Mouse (Mus musculus) limb, embryonic 12.5 days (tissue): ENCODE results near the gene Pdpn. TPM values are rescaled to one million over a fixed set of nuclear protein-coding genes. Genes with fewer than 3 reads are reported as not detected.

ENCODE experiments used
- ATAC-seq: fragments of 200-750 bp; cut with Nextera tagmentation; 2 replicates; pipeline ENCODE4 v1.8.0; 2017; ENCODE audit warnings: low read depth, moderate TSS enrichment; ENCODE audit not compliant: insufficient number of reproducible peaks, insufficient read depth, low FRiP score, low TSS enrichment
- H3K27ac ChIP-seq: fragments of 300-500 bp; sonication (generic); 2 replicates; pipeline ENCODE4 v1.5.1; 2016; ENCODE audit warnings: mild to moderate bottlenecking, moderate library complexity
- H3K27me3 ChIP-seq: fragments of 300-500 bp; sonication (generic); 2 replicates; pipeline ENCODE4 v1.6.1; 2016; ENCODE audit warnings: mild to moderate bottlenecking, moderate library complexity
- H3K36me3 ChIP-seq: fragments of 300-500 bp; sonication (generic); 2 replicates; pipeline ENCODE4 v1.6.1; 2016; ENCODE audit warnings: mild to moderate bottlenecking, moderate library complexity
- H3K4me1 ChIP-seq: fragments of 300-500 bp; sonication (generic); replicated peaks from 2 replicates; pipeline ENCODE4 v1.6.1; 2016
- H3K4me2 ChIP-seq: fragments of 300-500 bp; sonication (generic); 2 replicates; pipeline ENCODE4 v1.6.1; 2016; ENCODE audit warnings: mild to moderate bottlenecking, moderate library complexity
- H3K4me3 ChIP-seq: fragments of 300-500 bp; sonication (generic); replicated peaks from 2 replicates; pipeline ENCODE4 v1.5.1; 2016; ENCODE audit warnings: mild to moderate bottlenecking
- H3K9ac ChIP-seq: fragments of 300-500 bp; sonication (generic); replicated peaks from 2 replicates; pipeline ENCODE4 v1.6.1; 2016; ENCODE audit warnings: mild to moderate bottlenecking, moderate library complexity
- H3K9me3 ChIP-seq: fragments of 300-500 bp; sonication (generic); 2 replicates; pipeline ENCODE4 v1.6.1; 2016; ENCODE audit warnings: mild to moderate bottlenecking, moderate library complexity
- WGBS: fragments of 180-500 bp; shearing (Covaris S2); methylation state at CpG from one replicate; pipeline ENCODE4 v1.1.7; 2016; 5-methylcytosine and 5-hydroxymethylcytosine counted together
- polyA plus RNA-seq: library from polyadenylated mRNA; unstranded; fragments of >200 nt; fragmentation: Nextera tagmentation; extraction: Ambion mirVana; gene quantifications from 2 replicates; pipeline ENCODE4 v1.2.1, GENCODE M21; 2016

Gene Pdpn
- polyA plus RNA-seq, 1 experiment from 2014 or later: 41.5 TPM

GRCm38 (mm10) chr4:143324925-143325624 lies 25.7 kb upstream of the Pdpn start:
- H3K9ac ChIP-seq: no peak overlapping the region; the same call in 1 of the 2 replicates
- no peak for ATAC-seq
- no peaks in the 10 kb centered on the region for H3K36me3 ChIP-seq
- H3K9me3 ChIP-seq: no peaks in the 10 kb centered on the region
- WGBS: 27% methylated on average over 15 of the region's 15 CpGs
- peaks cover 12% of the 10 kb centered on the region for H3K4me1 ChIP-seq
- H3K27me3 ChIP-seq: no peaks in the 10 kb centered on the region
- peak overlapping the region; percentile 48 for H3K4me2 ChIP-seq
- peak overlapping the region; percentile 21 for H3K4me3 ChIP-seq
- H3K27ac ChIP-seq: no peak overlapping the region

- 16% methylated on average over 8 of the region's 11 CpGs for WGBS
- no peaks in the 10 kb centered on the region for H3K36me3 ChIP-seq
- no peak overlapping the region for H3K27ac ChIP-seq
- H3K9me3 ChIP-seq: no peaks in the 10 kb centered on the region
- peak overlapping the region; percentile 7; the same call in 1 of the 2 replicates for H3K4me2 ChIP-seq
- H3K4me3 ChIP-seq: no peak overlapping the region
- 0 out of 2 replicates have a peak, but pooled peaks cover 6% of the 10 kb centered on the region for H3K4me1 ChIP-seq
- no peak overlapping the region for H3K9ac ChIP-seq
- H3K27me3 ChIP-seq: no peaks in the 10 kb centered on the region
- no peak for ATAC-seq
These were observed 25.0 kb upstream of the Pdpn start for GRCm38 (mm10) chr4:143324176-143324924.

GRCm38 (mm10) chr4:143313299-143313698 lies 13.9 kb upstream of the Pdpn start:
- Histone ChIP-seq H3K9ac (no peak overlapping the region), H3K4me1 (no peaks in the 10 kb centered on the region), H3K4me2 (no peak overlapping the region), H3K36me3 (no peaks in the 10 kb centered on the region), H3K27ac (no peak overlapping the region), H3K4me3 (no peak overlapping the region), H3K27me3 (no peaks in the 10 kb centered on the region), H3K9me3 (0 out of 2 replicates have a peak, but pooled peaks cover 3% of the 10 kb centered on the region)
- no peak for ATAC-seq
- WGBS: 77% methylated on average over 6 of the region's 6 CpGs

- ATAC-seq: no peak
- Histone ChIP-seq H3K4me3 (no peak overlapping the region), H3K9me3 (0 out of 2 replicates have a peak, but pooled peaks cover 3% of the 10 kb centered on the region), H3K4me1 (no peaks in the 10 kb centered on the region), H3K4me2 (no peak overlapping the region), H3K27ac (no peak overlapping the region), H3K36me3 (no peaks in the 10 kb centered on the region), H3K9ac (no peak overlapping the region), H3K27me3 (no peaks in the 10 kb centered on the region)
- WGBS: 49% methylated on average over 2 of the region's 2 CpGs
These were observed 12.0 kb upstream of the Pdpn start for GRCm38 (mm10) chr4:143311341-143311740.

GRCm38 (mm10) chr4:143305987-143306772 lies 6.8 kb upstream of the Pdpn start:
- ATAC-seq: no peak
- no peak overlapping the region for H3K4me2 ChIP-seq
- 0 out of 2 replicates have a peak, but pooled peaks cover 3% of the 10 kb centered on the region for H3K9me3 ChIP-seq
- H3K9ac ChIP-seq: no peak overlapping the region
- peaks cover 6% of the 10 kb centered on the region; the same call in 1 of the 2 replicates for H3K36me3 ChIP-seq
- H3K27me3 ChIP-seq: no peaks in the 10 kb centered on the region
- H3K4me3 ChIP-seq: no peak overlapping the region
- H3K27ac ChIP-seq: no peak overlapping the region
- H3K4me1 ChIP-seq: peaks cover 12% of the 10 kb centered on the region; the same call in 1 of the 2 replicates
- 70% methylated on average over 5 of the region's 5 CpGs for WGBS

GRCm38 (mm10) chr4:143305031-143305430 lies 5.7 kb upstream of the Pdpn start:
- H3K4me1 ChIP-seq: peaks cover 22% of the 10 kb centered on the region
- WGBS: 87% methylated on average over 4 of the region's 4 CpGs
- H3K4me2 ChIP-seq: no peak overlapping the region
- H3K27ac ChIP-seq: no peak overlapping the region
- H3K9ac ChIP-seq: no peak overlapping the region
- H3K36me3 ChIP-seq: peaks cover 6% of the 10 kb centered on the region; the same call in 1 of the 2 replicates
- no peak overlapping the region for H3K4me3 ChIP-seq
- H3K27me3 ChIP-seq: no peaks in the 10 kb centered on the region
- no peak for ATAC-seq
- no peaks in the 10 kb centered on the region for H3K9me3 ChIP-seq

- Histone ChIP-seq H3K27me3 (peaks cover 5% of the 10 kb centered on the region; the same call in 1 of the 2 replicates), H3K4me3 (no peak overlapping the region), H3K9ac (no peak overlapping the region), H3K4me1 (peaks cover 42% of the 10 kb centered on the region), H3K9me3 (no peaks in the 10 kb centered on the region), H3K4me2 (no peak overlapping the region), H3K36me3 (peaks cover 6% of the 10 kb centered on the region; the same call in 1 of the 2 replicates), H3K27ac (no peak overlapping the region)
- ATAC-seq: no peak
- WGBS: 51% methylated on average over 11 of the region's 11 CpGs
These were observed 3.0 kb upstream of the Pdpn start for GRCm38 (mm10) chr4:143302279-143302890.

GRCm38 (mm10) chr4:143301875-143302274 lies 2.5 kb upstream of the Pdpn start:
- no peak overlapping the region for H3K4me2 ChIP-seq
- peaks cover 5% of the 10 kb centered on the region; the same call in 1 of the 2 replicates for H3K27me3 ChIP-seq
- H3K9ac ChIP-seq: no peak overlapping the region
- WGBS: 44% methylated on average over 4 of the region's 4 CpGs
- no peak for ATAC-seq
- H3K36me3 ChIP-seq: peaks cover 6% of the 10 kb centered on the region; the same call in 1 of the 2 replicates
- H3K4me3 ChIP-seq: no peak overlapping the region
- H3K9me3 ChIP-seq: no peaks in the 10 kb centered on the region
- no peak overlapping the region for H3K27ac ChIP-seq
- peaks cover 48% of the 10 kb centered on the region for H3K4me1 ChIP-seq

GRCm38 (mm10) chr4:143301042-143301441 lies 1.7 kb upstream of the Pdpn start:
- Histone ChIP-seq H3K4me2 (peak overlapping the region; percentile 83), H3K36me3 (peaks cover 6% of the 10 kb centered on the region; the same call in 1 of the 2 replicates), H3K27me3 (peaks cover 5% of the 10 kb centered on the region; the same call in 1 of the 2 replicates), H3K4me1 (peaks cover 54% of the 10 kb centered on the region), H3K4me3 (0 out of 2 replicates have a peak overlapping the region, but pooled peaks have one; percentile 54), H3K9me3 (no peaks in the 10 kb centered on the region), H3K9ac (no peak overlapping the region), H3K27ac (no peak overlapping the region)
- 56% methylated on average over 5 of the region's 5 CpGs for WGBS
- no peak for ATAC-seq

GRCm38 (mm10) chr4:143300113-143300688 lies 837 bp upstream of the Pdpn start:
- Histone ChIP-seq H3K27me3 (peaks cover 5% of the 10 kb centered on the region; the same call in 1 of the 2 replicates), H3K9ac (peak overlapping the region; percentile 69), H3K4me2 (peak overlapping the region; percentile 83), H3K27ac (peak overlapping the region; percentile 73; the same call in 1 of the 2 replicates), H3K9me3 (no peaks in the 10 kb centered on the region), H3K36me3 (peaks cover 2% of the 10 kb centered on the region; the same call in 1 of the 2 replicates), H3K4me3 (peak overlapping the region; percentile 54), H3K4me1 (peaks cover 62% of the 10 kb centered on the region)
- no peak for ATAC-seq
- WGBS: 5% methylated on average over 12 of the region's 12 CpGs
